Mouse (Mus musculus) liver, postnatal 0 days (tissue): ENCODE data around the gene Uap1l1. TPM values are rescaled to one million over a fixed set of nuclear protein-coding genes. Genes with fewer than 3 reads are reported as not detected.

ENCODE experiments used
- ATAC-seq: fragments of 200-750 bp; cut with Nextera tagmentation; 2 replicates; pipeline ENCODE4 v1.8.0; 2017; ENCODE audit warnings: mild to moderate bottlenecking, moderate library complexity
- DNase-seq: peaks from one replicate; pipeline ENCODE4 v3.0.0-alpha.2; 2016
- H3K27ac ChIP-seq: fragments of 300-500 bp; sonication (generic); 2 replicates; pipeline ENCODE4 v1.5.1; 2014; ENCODE audit warnings: antibody characterized with exemption, moderate library complexity, mild to moderate bottlenecking, low read depth
- H3K27me3 ChIP-seq: fragments of 300-500 bp; sonication (generic); 2 replicates; pipeline ENCODE4 v1.6.1; 2014; ENCODE audit warnings: low read length, control low read depth, mixed read lengths; ENCODE audit not compliant: insufficient read depth
- H3K36me3 ChIP-seq: fragments of 300-500 bp; sonication (generic); replicated peaks from 2 replicates; pipeline ENCODE4 v1.6.1; 2014; ENCODE audit warnings: mild to moderate bottlenecking, control low read depth, low read length, moderate library complexity, mixed read lengths; ENCODE audit not compliant: insufficient read depth
- H3K4me1 ChIP-seq: fragments of 300-500 bp; sonication (generic); 2 replicates; pipeline ENCODE4 v1.6.1; 2014; ENCODE audit warnings: antibody characterized with exemption, mild to moderate bottlenecking, control low read depth; ENCODE audit not compliant: insufficient read depth
- H3K4me2 ChIP-seq: fragments of 300-500 bp; sonication (generic); 2 replicates; pipeline ENCODE4 v1.6.1; 2014; ENCODE audit warnings: low read depth, mild to moderate bottlenecking, low read length, moderate library complexity, mixed read lengths
- H3K4me3 ChIP-seq: fragments of 300-500 bp; sonication (generic); 2 replicates; pipeline ENCODE4 v1.5.1; 2014; ENCODE audit warnings: low read depth, low read length
- H3K9ac ChIP-seq: fragments of 300-500 bp; sonication (generic); replicated peaks from 2 replicates; pipeline ENCODE4 v1.6.1; 2014; ENCODE audit warnings: mild to moderate bottlenecking, moderate library complexity
- H3K9me3 ChIP-seq: fragments of 300-500 bp; sonication (generic); 2 replicates; pipeline ENCODE4 v1.6.1; 2016; ENCODE audit warnings: mild to moderate bottlenecking, control low read depth, low read length, mixed read lengths
- CTCF ChIP-seq: sonication (generic); IDR thresholded peaks from 2 replicates; pipeline ENCODE4 v1.5.1; 2016; ENCODE audit warnings: antibody characterized with exemption, low read depth
- EP300 ChIP-seq: IDR thresholded peaks from 2 replicates; pipeline ENCODE4 v1.6.1; 2016; ENCODE audit warnings: antibody characterized with exemption, low read depth, mild to moderate bottlenecking
- WGBS: fragments of 180-500 bp; shearing (Covaris S2); extraction: QIAGEN DNeasy Blood & Tissue Kit; methylation state at CpG from one replicate; pipeline ENCODE4 v1.1.7; 2014; ENCODE audit not compliant: insufficient replicate concordance; 5-methylcytosine and 5-hydroxymethylcytosine counted together
- polyA plus RNA-seq: library from polyadenylated mRNA; unstranded; fragments of >200 nt; fragmentation: Nextera tagmentation; extraction: Ambion mirVana; gene quantifications from 2 replicates; pipeline ENCODE4 v1.2.1, GENCODE M21; 2015

Uap1l1 gene
- polyA plus RNA-seq, 1 experiment from 2014 or later: 19.4 TPM

DNA sequence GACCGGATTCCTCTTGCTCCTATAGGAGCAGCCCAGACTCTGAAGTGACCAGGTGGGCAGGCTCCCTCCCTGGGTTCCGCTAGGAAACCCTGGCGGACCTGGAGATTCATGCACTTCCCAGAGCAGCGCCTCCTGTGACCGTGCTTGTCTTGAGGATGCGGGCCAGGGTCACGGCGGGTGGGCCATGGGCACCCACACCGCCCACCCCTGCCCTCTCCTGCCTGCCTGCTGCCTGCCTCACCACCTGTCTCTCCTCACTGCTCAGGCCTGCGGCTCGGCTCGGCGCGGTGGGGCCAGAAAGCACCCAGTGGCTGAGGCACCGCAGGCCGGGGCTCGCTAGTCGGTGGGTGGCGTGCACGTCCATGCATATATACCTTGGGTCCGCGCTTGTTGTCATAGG, 54.5 kb downstream of the Uap1l1 start:
- H3K4me3 ChIP-seq: no peak overlapping the region
- no peak overlapping the region; the same call in 1 of the 2 replicates for H3K4me2 ChIP-seq
- ATAC-seq: no peak
- no peaks in the 10 kb centered on the region for H3K9me3 ChIP-seq
- no peak for DNase-seq
- TF ChIP-seq CTCF: no peak
- no peak for TF ChIP-seq EP300
- no peaks in the 10 kb centered on the region for H3K4me1 ChIP-seq
- WGBS: 4% methylated on average over 22 of the region's 22 CpGs
- H3K36me3 ChIP-seq: no peaks in the 10 kb centered on the region
- no peak overlapping the region for H3K9ac ChIP-seq
- H3K27me3 ChIP-seq: peaks cover 50% of the 10 kb centered on the region
- no peak overlapping the region for H3K27ac ChIP-seq

DNA sequence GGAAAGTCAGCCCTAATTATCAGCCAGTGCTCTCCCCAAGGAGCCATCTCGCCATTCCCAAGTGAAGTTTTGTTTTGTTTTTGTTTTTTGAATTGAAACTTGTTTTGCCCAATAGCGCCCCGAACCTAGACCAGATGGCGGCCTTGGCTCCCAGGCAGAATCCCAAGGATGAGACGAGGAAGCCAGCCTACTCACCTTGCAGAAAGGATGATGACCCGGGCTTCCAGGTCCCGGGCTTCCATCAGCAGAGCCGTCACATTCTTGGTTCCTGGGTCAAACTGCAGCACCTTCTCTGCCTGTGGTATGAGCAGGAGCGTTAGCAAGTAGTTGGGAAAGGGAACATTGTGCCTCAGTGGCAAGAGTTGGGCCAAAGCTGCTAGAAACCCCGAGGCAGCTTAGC, 55.3 kb downstream of the Uap1l1 start:
- Histone ChIP-seq H3K4me2 (no peak overlapping the region), H3K27ac (no peak overlapping the region), H3K9ac (no peak overlapping the region), H3K4me3 (no peak overlapping the region), H3K36me3 (no peaks in the 10 kb centered on the region), H3K4me1 (no peaks in the 10 kb centered on the region; the same call in 1 of the 2 replicates), H3K27me3 (peaks cover 58% of the 10 kb centered on the region), H3K9me3 (no peaks in the 10 kb centered on the region)
- no peak for ATAC-seq
- no peak for DNase-seq
- WGBS: 45% methylated on average over 10 of the region's 10 CpGs
- TF ChIP-seq CTCF (no peak), EP300 (no peak)

Other genes with a start within 250 kb of the Uap1l1 start
- 1.3 and 1.7 TPM in 2 replicates for gene Nrarp, start 184.9 kb downstream of the Uap1l1 start, polyA plus RNA-seq
- 5.4 and 6.0 TPM in 2 replicates for gene Tor4a, start 168.8 kb downstream of the Uap1l1 start, polyA plus RNA-seq
- gene Nelfb, start 154.2 kb downstream of the Uap1l1 start, polyA plus RNA-seq: 19.3 and 22.3 TPM in 2 replicates
- gene Stpg3, start 151.0 kb downstream of the Uap1l1 start, polyA plus RNA-seq: not detected in 2 replicates
- gene Fam166a, start 146.9 kb downstream of the Uap1l1 start, polyA plus RNA-seq: not detected in 2 replicates
- 263 and 294 TPM in 2 replicates for gene Tubb4b, start 141.0 kb downstream of the Uap1l1 start, polyA plus RNA-seq
- not detected in 2 replicates for gene Slc34a3, start 131.3 kb downstream of the Uap1l1 start, polyA plus RNA-seq
- not detected in 2 replicates for gene Rnf224, start 128.9 kb downstream of the Uap1l1 start, polyA plus RNA-seq
- 0.11 TPM in 1 of 2 replicates, not detected in the other for gene Rnf208, start 123.4 kb downstream of the Uap1l1 start, polyA plus RNA-seq
- not detected in 2 replicates for gene Cysrt1, start 123.2 kb downstream of the Uap1l1 start, polyA plus RNA-seq
- gene AL732309.1, start 118.8 kb downstream of the Uap1l1 start, polyA plus RNA-seq: 1.2 and 1.4 TPM in 2 replicates
- 34.0 and 37.1 TPM in 2 replicates for gene Tmem203, start 110.2 kb downstream of the Uap1l1 start, polyA plus RNA-seq
- gene Tprn, start 103.1 kb downstream of the Uap1l1 start, polyA plus RNA-seq: 5.3 TPM in 2 replicates
- 77.2 and 81.7 TPM in 2 replicates for gene Ssna1, start 93.2 kb downstream of the Uap1l1 start, polyA plus RNA-seq
- 19.8 and 22.8 TPM in 2 replicates for gene Anapc2, start 93.2 kb downstream of the Uap1l1 start, polyA plus RNA-seq
- gene Tmem210, start 77.5 kb downstream of the Uap1l1 start, polyA plus RNA-seq: not detected in 2 replicates
- not detected in 2 replicates for gene Lrrc26, start 75.8 kb downstream of the Uap1l1 start, polyA plus RNA-seq
- gene Grin1, start 46.5 kb downstream of the Uap1l1 start, polyA plus RNA-seq: not detected in 2 replicates
- 15.7 and 16.5 TPM in 2 replicates for gene Man1b1, start 33.3 kb downstream of the Uap1l1 start, polyA plus RNA-seq
- gene Dpp7, start 9.3 kb downstream of the Uap1l1 start, polyA plus RNA-seq: 12.8 and 15.4 TPM in 2 replicates
- gene Sapcd2, start 6.6 kb upstream of the Uap1l1 start, polyA plus RNA-seq: 5.5 and 7.4 TPM in 2 replicates
- 2.9 and 3.6 TPM in 2 replicates for gene Entpd2, start 30.2 kb upstream of the Uap1l1 start, polyA plus RNA-seq
- 5.2 and 5.4 TPM in 2 replicates for gene Npdc1, start 33.7 kb upstream of the Uap1l1 start, polyA plus RNA-seq
- gene Fut7, start 57.6 kb upstream of the Uap1l1 start, polyA plus RNA-seq: 0.78 and 0.97 TPM in 2 replicates
- 0.71 and 0.87 TPM in 2 replicates for gene Abca2, start 63.0 kb upstream of the Uap1l1 start, polyA plus RNA-seq
- gene Clic3, start 91.2 kb upstream of the Uap1l1 start, polyA plus RNA-seq: 0.77 and 1.4 TPM in 2 replicates
- gene Paxx, start 95.4 kb upstream of the Uap1l1 start, polyA plus RNA-seq: 14.7 and 17.1 TPM in 2 replicates
- gene Ptgds, start 104.4 kb upstream of the Uap1l1 start, polyA plus RNA-seq: 0.83 and 1.0 TPM in 2 replicates
- not detected in 2 replicates for gene Lcn12, start 128.2 kb upstream of the Uap1l1 start, polyA plus RNA-seq
- 26.7 and 26.9 TPM in 2 replicates for gene Fbxw5, start 135.1 kb upstream of the Uap1l1 start, polyA plus RNA-seq
- 106 and 107 TPM in 2 replicates for gene C8g, start 136.0 kb upstream of the Uap1l1 start, polyA plus RNA-seq
- gene Traf2, start 181.3 kb upstream of the Uap1l1 start, polyA plus RNA-seq: 10.6 and 10.7 TPM in 2 replicates
- gene Edf1, start 192.2 kb upstream of the Uap1l1 start, polyA plus RNA-seq: 263 and 268 TPM in 2 replicates
- 0.07 and 0.09 TPM in 2 replicates for gene Mamdc4, start 209.2 kb upstream of the Uap1l1 start, polyA plus RNA-seq
- 44.7 and 46.1 TPM in 2 replicates for gene Phpt1, start 209.5 kb upstream of the Uap1l1 start, polyA plus RNA-seq
- 0.02 TPM in 1 of 2 replicates, not detected in the other for gene Ajm1, start 216.1 kb upstream of the Uap1l1 start, polyA plus RNA-seq
- 11.0 and 13.5 TPM in 2 replicates for gene Rabl6, start 242.8 kb upstream of the Uap1l1 start, polyA plus RNA-seq